9 mouse cellular contexts compared by ENCODE assay signal in genomic region chr2:37774571-37774970, GRCm38 (mm10). TPM values are rescaled to one million over a fixed set of nuclear protein-coding genes. Genes with fewer than 3 reads are reported as not detected.
DNase-seq lines count a peak whose midpoint lies in the region; ATAC-seq and TF ChIP-seq lines count a peak whose summit lies in the region.
"Had no signal": no experiment of that assay in that cellular context is flagged by ENCODE, and none has a peak within 500 bp of the region (broad histone marks: within the 10 kb centered on the region; RNA-seq: fewer than 3 reads in every experiment).

No protein-coding gene starts in this region.

- H3K4me3 ChIP-seq in hindbrain, embryonic 11.5 days (ENCODE audit: low read depth, low read length), result no peak overlapping the region
- no peak overlapping the region for H3K4me3 ChIP-seq in hindbrain, embryonic 12.5 days
- no peak overlapping the region for H3K4me3 ChIP-seq in spleen, adult 2 months (ENCODE audit: extremely low read depth, insufficient read depth, insufficient read length)
- H3K4me3 ChIP-seq: hindbrain, embryonic 15.5 days had no signal

- TF ChIP-seq POLR2A in spleen, adult 2 months (IDR thresholded peaks at IDR 0.05; ENCODE audit: low read depth, low read length), result no peak

- ATAC-seq in hindbrain, embryonic 11.5 days (ENCODE audit: low FRiP score), result no peak
- no peak for ATAC-seq in hindbrain, embryonic 12.5 days (ENCODE audit: low FRiP score)
- ATAC-seq in megakaryocyte progenitor cell, adult 5-6 weeks (replicated peaks; ENCODE audit: poor library complexity), result peak; percentile 38; the same call in 1 of the 2 replicates
- ATAC-seq in erythroid progenitor cell, adult 5-6 weeks (replicated peaks; ENCODE audit: low FRiP score, poor library complexity, severe bottlenecking), result no peak
- ATAC-seq in inflammation-experienced regulatory T-cells, adult 6 months, result no peak

- no peaks in the 10 kb centered on the region for H3K9me3 ChIP-seq in hindbrain, embryonic 11.5 days (ENCODE audit: control insufficient read depth, low read length)
- no peaks in the 10 kb centered on the region for H3K9me3 ChIP-seq in hindbrain, embryonic 12.5 days (replicated peaks)
- H3K9me3 ChIP-seq: hindbrain, embryonic 15.5 days had no signal

- peaks cover 4% of the 10 kb centered on the region for H3K4me1 ChIP-seq in hindbrain, embryonic 11.5 days (replicated peaks; ENCODE audit: control insufficient read depth, insufficient read depth, low read length)
- peaks cover 50% of the 10 kb centered on the region for H3K4me1 ChIP-seq in hindbrain, embryonic 12.5 days
- peaks cover 11% of the 10 kb centered on the region; the same call in 1 of the 2 replicates for H3K4me1 ChIP-seq in spleen, adult 2 months (ENCODE audit: control insufficient read depth, insufficient read depth, insufficient read length)

- H3K4me2 ChIP-seq in hindbrain, embryonic 11.5 days (replicated peaks; ENCODE audit: low read depth, low read length), result no peak overlapping the region
- H3K4me2 ChIP-seq in hindbrain, embryonic 12.5 days (replicated peaks), result no peak overlapping the region
- H3K4me2 ChIP-seq: hindbrain, embryonic 15.5 days had no signal

- DNase-seq in hindbrain, embryonic 11.5 days (ENCODE audit: low spot score), result peak; percentile 85
- DNase-seq in spleen, adult 2 months (ENCODE audit: low read depth in 1 of 2, low spot score in 2 of 2), result no peak
- no peak for DNase-seq in spleen, adult 12 weeks (ENCODE audit: low spot score)
- peak; percentile 88 for DNase-seq in embryo, embryonic 9.5 days (ENCODE audit: extremely low spot score)

- no peaks in the 10 kb centered on the region for H3K27me3 ChIP-seq in hindbrain, embryonic 11.5 days (ENCODE audit: control insufficient read depth, insufficient read depth, low read length)
- peaks cover 14% of the 10 kb centered on the region for H3K27me3 ChIP-seq in hindbrain, embryonic 12.5 days
- H3K27me3 ChIP-seq in spleen, adult 2 months (ENCODE audit: control insufficient read depth, insufficient read depth, low read length), result no peaks in the 10 kb centered on the region

- H3K27ac ChIP-seq in hindbrain, embryonic 11.5 days (ENCODE audit: low read depth, low read length), result no peak overlapping the region
- no peak overlapping the region for H3K27ac ChIP-seq in hindbrain, embryonic 12.5 days
- H3K27ac ChIP-seq in spleen, adult 2 months (ENCODE audit: insufficient read depth, low read length), result no peak overlapping the region
- H3K27ac ChIP-seq: hindbrain, embryonic 15.5 days had no signal

- 12% methylated on average over 5 of the region's 5 CpGs for WGBS in hindbrain, embryonic 11.5 days
- 4% methylated on average over 5 of the region's 5 CpGs for WGBS in hindbrain, embryonic 12.5 days
- WGBS in spleen, adult 2 months, result 49% methylated on average over 5 of the region's 5 CpGs

- H3K36me3 ChIP-seq in hindbrain, embryonic 11.5 days (ENCODE audit: control insufficient read depth, insufficient read depth, low read length), result no peaks in the 10 kb centered on the region
- H3K36me3 ChIP-seq in hindbrain, embryonic 12.5 days, result no peaks in the 10 kb centered on the region
- no peaks in the 10 kb centered on the region for H3K36me3 ChIP-seq in spleen, adult 2 months (ENCODE audit: control insufficient read depth, insufficient read depth, low read length)
- H3K36me3 ChIP-seq: hindbrain, embryonic 15.5 days had no signal

- TF ChIP-seq CTCF in spleen, adult 2 months (IDR thresholded peaks at IDR 0.05; ENCODE audit: extremely low read depth, insufficient read depth, insufficient read length, insufficient replicate concordance), result peak; percentile 26; the same call in 1 of the 2 replicates

- no peak overlapping the region for H3K9ac ChIP-seq in hindbrain, embryonic 11.5 days (ENCODE audit: low read depth, low read length)
- no peak overlapping the region for H3K9ac ChIP-seq in hindbrain, embryonic 12.5 days
- H3K9ac ChIP-seq: hindbrain, embryonic 15.5 days had no signal

RNA-seq across cellular contexts. Expression of gene Crb2, which starts 1.5 kb away (rescaled TPM):
- 6.2 and 7.7 TPM in 2 replicates for polyA plus RNA-seq in hindbrain, embryonic 11.5 days (2014; fragmentation: Nextera tagmentation; extraction: Ambion mirVana)
- polyA plus RNA-seq in hindbrain, embryonic 12.5 days (2016; fragmentation: Nextera tagmentation; extraction: Ambion mirVana), result 12.3 and 14.7 TPM in 2 replicates
- 0.15 and 0.53 TPM in 2 replicates for polyA plus RNA-seq in spleen, adult 2 months (2012; rRNA removed)
- not detected in 2 replicates for total RNA-seq in megakaryocyte progenitor cell, adult 5-6 weeks (2015)
- not detected in 2 replicates for total RNA-seq in megakaryocyte progenitor cell, adult 5-6 weeks (2017)
- not detected in 2 replicates for total RNA-seq in erythroid progenitor cell, adult 5-6 weeks (2015; ENCODE audit: low replicate concordance)
- total RNA-seq in erythroid progenitor cell, adult 5-6 weeks (2017; ENCODE audit: low replicate concordance), result not detected in 2 replicates
- polyA plus RNA-seq in inflammation-experienced regulatory T-cells, adult 6 months (2017; shearing (Covaris generic)), result not detected

Comparison
In these comparisons a context has a peak if more than half of its experiments do, and no peak if none do; other contexts are left out.
1. DNase-seq: peak in hindbrain, embryonic 11.5 days (single experiment) and embryo, embryonic 9.5 days (single experiment); none in spleen, adult 2 months (0 of 2) and spleen, adult 12 weeks (single experiment).